Mouse (Mus musculus) thymus, postnatal 0 days (tissue): ENCODE results near the gene St7. TPM values are rescaled to one million over a fixed set of nuclear protein-coding genes. Genes with fewer than 3 reads are reported as not detected.
"Not testable (repeated sequence)": the region's sequence is repeated elsewhere in the genome, so short reads cannot be mapped to it uniquely, and the experiment has no call there.

Experiments used
- DNase-seq: peaks from one replicate; pipeline ENCODE4 v3.0.0-alpha.2; 2015; ENCODE audit warnings: low spot score
- polyA plus RNA-seq: library from polyadenylated mRNA; unstranded; fragments of >200 nt; fragmentation: Nextera tagmentation; extraction: Ambion mirVana; gene quantifications from 2 replicates; pipeline ENCODE4 v1.2.1, GENCODE M21; 2015

The St7 gene
- polyA plus RNA-seq: 15.4 and 16.5 TPM in 2 replicates

DNA sequence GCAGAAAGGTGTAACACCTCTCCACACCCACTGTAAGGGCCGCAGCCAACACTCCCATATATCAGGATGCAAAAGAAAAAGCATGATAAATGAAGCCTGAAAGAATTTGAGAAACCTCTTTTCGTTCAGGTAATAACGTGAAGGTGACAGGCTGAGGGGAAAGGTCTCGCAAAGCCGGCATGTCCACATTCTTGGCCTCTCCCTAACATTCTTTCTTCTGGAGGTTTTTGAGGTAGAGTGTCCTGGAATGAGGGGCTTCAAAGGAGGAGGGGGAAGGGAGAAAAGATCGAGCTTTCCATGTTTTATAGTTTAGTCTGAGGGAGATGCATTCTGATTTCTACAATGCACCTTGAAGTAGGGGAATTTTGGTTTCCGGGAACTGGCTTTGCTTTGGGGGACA, at the start of gene St7:
St7 (plus strand) TSS at position 287 of the 400 bp plus-strand sequence.
- no peak for DNase-seq

DNA sequence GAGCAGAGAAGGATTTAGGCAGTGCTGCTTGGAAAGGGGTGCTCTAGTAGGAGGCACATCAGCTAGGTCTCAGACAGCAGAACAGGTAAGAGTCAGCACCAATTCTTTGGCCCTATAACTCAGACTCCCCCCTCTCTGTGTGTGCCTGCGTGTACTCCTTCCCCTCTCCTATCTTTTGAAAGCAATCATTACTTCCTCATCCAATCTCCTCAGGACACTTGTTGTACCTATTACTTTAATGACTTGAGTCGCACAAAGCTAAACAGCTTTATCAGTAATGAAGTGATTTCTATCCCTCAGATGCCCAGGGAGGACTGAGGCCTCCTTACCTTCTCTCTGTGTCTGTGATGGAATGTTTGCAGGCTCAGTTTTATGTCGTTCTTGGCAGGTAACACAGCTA, 46.6 kb upstream of the St7 start:
- DNase-seq: no peak

DNA sequence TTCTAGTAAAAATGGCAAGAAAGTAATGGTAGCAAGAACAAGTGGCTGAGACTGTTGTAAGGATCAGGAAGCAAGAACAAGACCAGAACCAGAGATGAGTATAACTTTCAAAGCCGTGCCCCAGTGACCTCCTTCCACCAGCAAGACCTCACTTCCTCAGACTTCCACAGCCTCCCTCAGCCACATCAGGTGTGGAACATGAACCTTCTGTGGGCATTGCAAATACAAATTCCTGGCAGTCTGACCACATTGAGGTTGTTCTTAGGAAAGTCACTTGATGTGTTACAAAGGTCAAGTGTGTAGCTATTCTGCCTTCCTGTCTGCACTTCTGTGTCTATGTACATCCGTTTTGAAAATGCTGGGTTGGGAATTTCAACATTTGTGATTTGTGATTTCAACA, 40.6 kb upstream of the St7 start:
- DNase-seq: no peak

GRCm38 (mm10) chr6:17655080-17655479, 37.7 kb upstream of the St7 start:
- no peak for DNase-seq

DNA sequence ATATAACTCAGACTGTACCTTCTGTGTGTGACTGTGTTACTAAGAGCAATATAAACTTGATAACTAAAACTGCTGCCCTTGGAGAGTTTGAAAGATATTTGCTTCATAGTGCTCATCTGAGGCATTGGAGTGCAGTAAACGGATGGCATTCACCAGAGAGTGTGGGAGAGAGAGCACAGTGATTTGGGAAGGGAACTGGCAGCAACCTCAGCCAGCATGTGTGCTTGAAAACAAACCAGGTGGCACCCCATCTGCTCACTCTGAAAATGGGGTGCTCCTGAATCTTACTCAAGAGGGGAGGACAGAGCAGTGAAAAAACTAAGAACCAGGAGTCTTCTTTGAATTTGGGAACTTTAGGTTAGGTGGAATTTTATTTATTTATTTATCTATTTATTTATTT, 35.4 kb upstream of the St7 start:
- no peak for DNase-seq

- DNase-seq: no peak
Observed at GRCm38 (mm10) chr6:17665348-17665747, 27.4 kb upstream of the St7 start.

DNA sequence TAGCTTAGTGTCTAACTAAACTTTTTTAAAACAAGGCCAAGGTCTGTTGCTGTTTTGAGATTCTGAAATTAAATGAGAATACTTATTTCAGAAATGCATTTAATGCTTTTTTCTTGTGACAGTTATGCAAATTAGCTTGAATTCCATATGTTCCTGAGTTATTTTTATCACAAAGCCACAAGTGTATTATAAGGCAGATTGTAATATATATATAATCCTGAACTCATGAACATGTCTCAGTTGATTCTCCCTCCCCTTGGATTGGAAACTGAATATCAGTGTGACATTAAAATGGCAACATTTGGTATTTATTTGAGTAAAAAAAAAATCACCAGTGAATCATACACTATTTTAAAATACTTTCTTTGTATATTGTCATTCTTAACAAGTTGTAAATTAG, 26.7 kb upstream of the St7 start:
- no peak for DNase-seq

- DNase-seq: no peak
Observed at GRCm38 (mm10) chr6:17667813-17668212, 24.9 kb upstream of the St7 start.

GRCm38 (mm10) chr6:17668334-17668733, 24.4 kb upstream of the St7 start:
- no peak for DNase-seq

DNA sequence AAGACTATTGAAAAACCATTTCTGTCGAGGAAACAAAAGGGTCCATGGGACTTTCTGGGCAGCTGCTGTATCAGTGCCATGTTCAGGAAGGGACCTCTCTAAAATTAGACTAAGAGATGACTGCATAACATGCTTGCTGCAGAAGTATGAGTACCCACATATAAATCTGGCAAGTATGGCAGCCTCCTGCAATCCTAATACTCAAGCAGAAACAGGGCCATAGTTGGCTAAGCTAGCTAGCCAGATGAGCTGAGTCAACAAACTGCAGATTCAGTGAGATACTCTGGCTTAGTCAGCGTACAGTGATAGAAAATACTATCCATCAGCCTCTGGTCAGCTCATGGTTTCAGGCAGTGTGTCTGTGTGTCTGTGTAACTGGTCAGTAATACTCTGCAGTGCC, 22.9 kb upstream of the St7 start:
- no peak for DNase-seq

- DNase-seq: peak; percentile 76
Observed at GRCm38 (mm10) chr6:17675019-17675756, 17.5 kb upstream of the St7 start.

DNA sequence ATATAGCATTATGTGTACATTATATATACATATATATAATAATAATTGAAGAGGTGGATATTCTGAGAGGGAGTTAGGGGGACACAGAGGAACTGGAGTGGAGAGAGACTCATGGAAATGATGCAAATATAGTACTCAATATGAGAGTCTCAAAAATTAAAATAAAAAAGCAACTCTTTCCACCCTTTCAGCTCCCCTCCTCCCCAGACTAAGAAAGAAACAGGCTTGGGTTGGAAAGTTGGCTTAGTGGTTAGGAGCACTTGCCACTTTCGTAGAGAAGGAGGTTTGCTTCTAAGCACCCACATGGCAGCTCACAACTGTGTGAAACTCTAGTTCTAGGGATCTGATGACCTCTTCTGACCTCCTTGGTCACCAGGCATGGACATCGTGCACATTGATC, 15.7 kb upstream of the St7 start:
- DNase-seq: no peak

GRCm38 (mm10) chr6:17680266-17680925, 12.3 kb upstream of the St7 start:
- DNase-seq: no peak

DNA sequence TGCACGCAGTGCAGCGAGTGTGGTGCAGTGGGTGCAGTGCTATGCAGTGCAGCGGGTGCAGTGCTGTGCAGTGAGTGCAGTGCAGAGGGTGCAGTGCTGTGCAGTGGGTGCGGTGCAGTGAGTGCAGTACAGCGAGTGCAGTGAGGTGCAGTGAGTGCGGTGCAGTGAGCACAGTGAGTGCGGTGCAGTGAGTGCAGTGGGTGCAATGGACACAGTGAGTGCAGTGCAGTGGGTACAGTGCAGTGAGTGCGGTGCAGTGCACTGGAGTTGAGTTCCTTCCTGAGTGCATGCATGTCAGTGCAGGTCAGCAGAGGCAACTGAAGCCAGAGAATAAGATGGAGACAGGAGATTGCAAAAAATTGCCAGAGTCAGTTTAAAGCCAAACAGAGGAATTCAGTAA, 10.9 kb upstream of the St7 start:
- no peak for DNase-seq

- DNase-seq: no peak
Observed at GRCm38 (mm10) chr6:17688676-17689075, 4.1 kb upstream of the St7 start.

GRCm38 (mm10) chr6:17693726-17694549, 1.2 kb downstream of the St7 start:
- DNase-seq: peak; percentile 63

- peak; percentile 60 for DNase-seq
Observed at GRCm38 (mm10) chr6:17694550-17694951, 1.8 kb downstream of the St7 start.

- DNase-seq: peak; percentile 20
Observed at GRCm38 (mm10) chr6:17696321-17696734, 3.6 kb downstream of the St7 start.

GRCm38 (mm10) chr6:17700936-17701612, 8.3 kb downstream of the St7 start:
- DNase-seq: no peak

DNA sequence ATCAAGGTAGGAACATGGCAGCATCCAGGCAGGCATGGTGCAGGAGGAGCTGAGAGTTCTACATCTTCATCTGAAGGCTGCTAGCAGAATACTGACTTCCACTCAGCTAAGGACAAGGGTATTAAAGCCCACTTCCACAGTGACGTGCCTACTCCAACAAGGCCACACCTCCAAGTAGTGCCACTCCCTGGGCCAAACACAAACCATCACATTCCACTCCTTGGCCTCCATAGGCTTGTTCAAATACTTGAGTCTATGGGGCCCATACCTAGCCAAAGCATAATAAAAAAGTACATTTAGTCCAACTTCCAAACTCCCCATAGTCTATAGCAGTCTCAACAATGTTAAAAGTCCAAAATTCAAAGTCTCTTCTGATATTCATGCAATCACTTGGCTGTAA, 11.3 kb downstream of the St7 start:
- not testable (repeated sequence) for DNase-seq

GRCm38 (mm10) chr6:17705973-17706372, 13.2 kb downstream of the St7 start:
- DNase-seq: no peak

GRCm38 (mm10) chr6:17718978-17719377, 26.2 kb downstream of the St7 start:
- no peak for DNase-seq
